Mouse (Mus musculus) CD4-positive helper T cell, adult 2 months (primary cell): Measurements from ENCODE around the gene Abhd10.
A peak's percentile ranks its signal among the peaks of the same experiment; 100 is the strongest.

Experiments
- DNase-seq: peaks from one replicate; pipeline ENCODE4 v3.0.0-alpha.2; 2012; ENCODE audit warnings: low read depth, missing footprints, low spot score

Abhd10 gene

DNA sequence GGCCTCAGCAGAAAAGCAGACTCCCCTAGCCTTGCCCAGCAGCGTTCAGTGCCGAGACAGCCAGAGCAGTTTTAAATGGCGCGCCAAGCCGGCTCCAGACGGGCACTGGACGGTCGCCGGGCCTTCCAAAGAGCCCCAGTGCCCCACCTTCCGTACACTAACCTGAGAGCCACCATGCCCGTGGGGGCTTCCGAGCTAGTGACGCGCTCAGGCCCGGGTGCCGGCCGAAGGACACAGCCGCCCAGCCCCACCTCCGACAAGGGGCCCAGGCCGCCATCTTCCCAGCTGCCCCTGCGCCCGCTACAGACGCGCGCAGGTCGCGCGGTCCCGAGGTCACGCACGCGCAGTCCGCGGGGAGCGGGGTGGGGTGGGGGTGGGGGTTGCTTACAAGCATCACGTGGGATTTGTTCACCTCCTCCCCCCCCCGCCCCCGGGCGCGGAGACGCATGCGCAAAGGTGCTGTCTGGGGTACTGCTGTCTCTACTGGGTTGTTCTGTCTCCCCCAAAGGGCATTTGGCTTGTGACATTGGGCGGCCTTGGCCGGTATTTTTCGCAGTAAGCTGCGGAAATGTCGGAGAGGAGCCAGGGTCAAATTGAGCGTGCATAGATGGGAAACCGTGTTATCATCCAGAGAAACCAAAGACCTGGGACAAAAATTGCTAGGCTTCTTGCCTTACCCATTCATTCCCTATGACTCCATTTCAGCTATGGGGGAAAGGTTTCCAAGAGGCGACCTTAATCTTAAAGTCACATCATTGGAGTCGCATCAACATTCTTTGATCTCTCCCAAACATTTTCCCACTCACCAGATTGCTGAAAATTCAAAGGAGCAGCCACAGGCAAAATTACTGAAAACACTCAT lies at the start of gene Abhd10:
Gene Abhd10 (minus strand): TSS at position 341 of the 862 bp plus-strand sequence.
- DNase-seq, result peak; percentile 96

DNA sequence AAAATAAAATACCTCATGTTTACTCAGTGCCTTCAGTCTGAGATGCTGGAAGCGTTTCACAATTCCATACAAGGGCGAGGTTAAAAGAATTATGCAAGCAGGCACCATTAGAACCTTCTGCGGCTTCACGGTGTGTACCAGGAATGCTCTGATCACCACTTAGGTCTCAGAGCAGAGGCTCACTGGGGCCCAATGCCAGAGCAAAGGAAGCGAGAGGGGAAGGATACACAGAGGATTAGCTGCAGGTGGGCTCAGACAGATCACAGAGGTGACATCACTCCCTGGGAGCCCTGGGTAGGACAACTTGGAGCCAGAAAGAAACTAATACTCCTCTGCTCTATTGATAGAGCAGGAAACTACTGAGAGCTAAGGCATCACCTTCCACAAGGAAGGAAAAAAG lies 48.5 kb upstream of the Abhd10 start:
- DNase-seq, result no peak

DNA sequence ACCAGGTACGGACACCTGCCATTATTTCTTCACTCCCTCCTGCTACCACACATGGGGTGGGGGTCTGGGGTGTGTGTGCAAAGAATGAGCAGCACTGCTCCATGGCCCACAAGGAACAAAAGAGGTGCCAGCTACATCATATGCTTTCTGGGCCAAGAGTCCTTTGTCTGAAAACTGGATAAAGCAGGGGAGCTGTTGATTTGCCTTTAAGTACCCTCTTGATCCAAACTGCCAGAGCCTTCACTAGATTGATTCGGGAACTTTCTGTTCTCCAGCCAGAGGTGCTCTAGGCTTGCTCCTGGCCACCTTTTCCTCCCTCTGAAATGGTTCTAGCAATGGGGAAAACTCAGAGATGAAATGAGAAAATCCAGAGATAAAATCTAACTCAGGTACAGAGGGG lies 46.6 kb upstream of the Abhd10 start:
- DNase-seq, result no peak

DNA sequence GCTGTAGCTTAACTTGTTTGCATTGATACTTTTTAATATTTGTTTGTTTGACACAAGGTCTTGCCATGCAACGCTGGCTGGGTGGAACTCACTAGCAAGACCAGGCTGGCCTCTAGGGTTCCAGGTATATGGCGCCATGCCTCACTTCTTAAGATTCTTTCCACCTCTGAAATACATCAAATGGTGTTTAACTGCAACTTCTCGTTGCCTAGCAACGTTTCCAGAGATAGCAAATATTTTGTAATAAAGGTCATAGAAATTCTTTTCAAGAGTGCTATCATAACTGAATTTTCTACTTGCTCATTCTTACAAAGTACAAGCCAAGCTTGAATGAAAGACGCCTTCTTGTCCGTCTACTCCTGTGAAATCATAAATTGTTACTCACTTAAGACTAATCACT lies 44.9 kb upstream of the Abhd10 start:
- DNase-seq, result no peak

DNA sequence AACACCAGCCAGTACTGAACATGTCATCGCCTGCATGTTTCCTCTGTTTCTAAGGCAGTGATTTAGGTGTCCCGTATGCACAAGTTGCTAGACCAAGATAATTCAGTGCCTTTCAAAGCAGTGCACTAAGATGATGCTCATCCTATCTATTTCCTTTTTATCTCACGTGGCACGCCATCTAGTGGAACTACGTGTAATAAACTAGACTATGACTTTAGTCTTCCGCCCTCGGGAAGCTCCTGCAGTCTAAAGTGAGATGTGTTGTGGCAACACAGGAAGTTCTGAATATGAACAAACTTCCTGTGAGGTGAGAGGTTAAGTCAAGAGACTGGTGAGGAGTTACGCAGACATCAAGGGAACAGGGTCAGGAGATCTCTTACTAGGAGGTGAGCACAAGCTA lies 43.9 kb upstream of the Abhd10 start:
- peak; percentile 81 for DNase-seq

DNA sequence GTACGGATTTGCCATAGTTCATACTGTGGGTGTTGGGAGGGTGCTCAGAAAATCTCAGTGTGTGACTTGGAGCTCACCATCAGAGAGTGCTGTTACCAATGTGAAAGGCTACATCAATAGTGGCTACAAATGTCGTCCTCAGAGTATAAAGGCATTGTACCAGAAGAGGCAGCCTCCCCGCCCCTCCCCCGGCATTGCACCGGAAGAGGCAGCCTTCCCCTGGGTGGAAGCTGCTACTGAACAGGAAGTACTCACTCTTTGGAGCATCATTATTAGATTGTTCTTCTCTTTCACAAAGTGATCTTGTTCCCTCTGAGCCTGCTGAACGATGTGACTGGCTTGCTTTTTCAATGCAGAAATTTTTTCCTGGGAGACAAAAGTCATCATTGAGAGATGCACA lies 37.2 kb upstream of the Abhd10 start:
- DNase-seq, result peak; percentile 20

DNA sequence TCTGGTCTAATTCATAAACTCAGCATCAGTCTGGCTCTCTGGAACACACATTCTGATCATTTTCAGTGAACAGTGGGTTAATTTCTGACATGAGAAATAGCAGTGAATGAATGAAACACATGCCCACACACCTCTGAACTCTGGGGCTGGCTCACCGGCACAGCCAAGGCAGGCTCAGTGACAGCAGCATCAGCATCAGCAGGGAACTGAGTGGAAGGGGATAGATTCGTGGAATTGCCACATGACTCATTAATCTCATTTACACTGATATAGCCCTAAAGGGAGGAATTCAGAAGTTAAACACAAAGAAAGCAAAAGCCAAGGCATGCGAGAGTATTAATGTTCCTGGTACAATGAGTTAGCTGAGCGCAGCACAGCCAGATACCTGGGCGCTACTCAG lies 32.1 kb upstream of the Abhd10 start:
- DNase-seq, result no peak

DNA sequence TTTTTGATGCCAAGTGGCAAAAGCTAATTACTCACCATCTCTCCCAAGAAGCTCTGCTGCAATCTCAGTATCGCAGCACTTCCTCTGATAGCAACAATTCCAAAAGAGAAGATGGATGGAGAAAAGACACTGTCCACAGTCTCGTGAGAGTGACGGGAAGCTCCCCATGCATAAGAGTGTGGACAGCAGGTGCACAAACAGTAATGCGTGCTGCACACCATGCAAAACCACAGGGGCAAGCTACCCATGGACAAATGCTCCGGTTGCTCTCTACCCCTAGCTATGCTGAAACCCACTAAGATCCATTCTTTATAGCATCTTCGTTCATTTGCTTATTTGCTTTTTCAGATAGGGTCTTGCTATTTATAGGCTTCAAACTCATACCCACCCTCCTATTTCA lies 28.2 kb upstream of the Abhd10 start:
- no peak for DNase-seq

DNA sequence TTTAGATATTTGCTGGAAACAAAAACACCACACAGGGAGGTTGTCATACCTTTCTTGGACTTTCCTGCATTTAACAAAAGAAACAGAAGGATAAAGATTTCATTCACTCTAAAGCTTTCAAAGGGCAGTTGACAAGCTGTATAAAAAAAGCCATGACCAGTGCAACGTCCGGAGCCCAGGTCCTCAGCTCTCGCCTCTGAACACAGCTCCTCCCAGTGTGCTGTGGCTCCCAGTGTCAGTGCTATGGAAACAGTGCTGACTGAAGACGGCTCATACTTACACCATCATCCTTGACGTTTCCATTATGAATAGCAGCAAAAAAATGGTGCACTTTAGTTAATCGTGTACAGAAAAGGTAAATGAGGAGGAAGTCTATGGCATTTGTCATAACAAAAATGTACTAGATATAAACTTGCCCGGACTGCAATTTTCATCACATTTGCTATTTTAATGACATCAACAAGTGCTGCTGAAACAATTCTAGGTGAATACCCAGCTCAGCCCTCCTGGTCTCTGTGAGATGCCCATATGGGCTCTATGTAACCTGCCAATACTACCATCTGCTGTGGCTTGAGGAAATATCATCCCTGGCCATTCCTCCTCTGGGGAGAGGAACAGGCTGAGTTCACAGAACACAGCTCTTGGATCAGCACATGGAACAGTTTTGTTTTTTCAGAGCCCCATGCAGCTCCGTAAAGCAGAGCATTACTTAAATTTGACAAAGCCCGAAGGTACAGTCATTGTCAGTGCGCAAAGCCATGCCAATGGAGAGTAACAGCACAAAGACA lies 25.3 kb upstream of the Abhd10 start:
- DNase-seq, result no peak

DNA sequence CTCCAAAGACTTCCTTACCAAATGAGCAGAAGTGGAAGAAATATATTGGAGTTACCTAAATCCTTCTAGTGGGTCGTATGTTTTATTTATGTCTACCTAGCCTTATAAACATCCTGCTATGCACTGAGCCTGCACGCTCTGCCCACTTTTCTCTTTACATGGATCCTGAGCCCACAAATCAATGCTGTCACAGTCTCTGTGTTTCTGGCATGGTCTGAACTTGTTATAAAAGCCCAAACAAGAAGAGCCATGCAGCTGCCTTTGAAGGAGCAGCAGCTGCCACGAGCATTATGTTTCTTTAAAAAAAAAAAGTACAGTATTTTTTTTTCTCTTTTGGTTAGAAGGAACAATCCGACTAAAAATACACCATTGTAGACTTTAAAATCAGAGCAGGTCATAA lies 24.7 kb upstream of the Abhd10 start:
- no peak for DNase-seq

DNA sequence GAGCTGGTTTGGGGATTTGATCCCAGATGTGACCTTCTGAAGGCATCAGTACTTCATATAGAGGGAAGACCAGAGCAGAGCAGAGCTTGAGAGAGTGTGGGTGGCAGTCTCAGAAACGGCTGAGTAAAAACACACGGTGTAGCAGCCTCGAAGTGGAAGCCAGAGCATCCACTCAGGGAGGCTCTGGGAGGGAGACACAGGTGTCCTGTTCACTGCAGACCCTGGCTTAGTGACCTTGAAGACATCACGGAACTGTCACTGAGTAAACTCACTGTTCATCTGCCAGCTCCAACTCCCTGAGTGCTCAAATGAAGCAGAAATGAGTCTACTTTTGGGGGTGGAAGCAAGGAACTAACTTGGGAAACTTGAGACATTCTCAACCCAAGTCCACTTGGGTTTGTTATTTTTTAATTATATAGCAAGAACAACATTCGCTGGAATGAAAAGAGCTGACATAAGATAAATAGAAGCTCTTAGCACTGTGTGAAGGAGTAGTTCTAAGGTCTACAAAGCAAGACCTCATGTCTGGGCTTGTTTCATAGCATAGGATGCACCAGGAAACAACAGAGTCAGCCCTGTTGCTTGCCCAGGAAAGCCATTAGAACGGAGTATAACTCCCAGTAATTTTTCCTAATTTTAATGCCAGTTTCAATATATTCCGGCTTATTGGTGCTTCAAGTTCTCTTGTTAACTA lies 23.2 kb upstream of the Abhd10 start:
- DNase-seq, result no peak

DNA sequence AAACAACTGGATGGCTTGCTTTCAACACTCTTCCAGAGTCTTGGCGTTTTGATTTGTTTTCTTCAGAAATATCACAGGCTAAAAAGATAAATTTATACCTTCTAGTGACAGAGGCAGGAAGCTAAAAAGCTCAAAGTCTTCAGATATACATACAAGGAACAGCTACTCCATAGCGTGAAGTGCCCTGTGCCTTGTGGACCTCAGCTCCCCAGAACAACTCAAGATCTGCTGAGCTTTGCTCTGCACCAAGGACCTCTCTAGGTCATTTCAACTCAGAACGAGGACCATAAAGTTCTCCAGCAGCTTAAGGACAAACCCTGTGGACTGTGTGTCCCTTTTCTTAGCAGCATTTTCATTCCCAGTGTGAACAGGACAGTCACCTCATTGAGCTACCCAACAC lies 22.3 kb upstream of the Abhd10 start:
- DNase-seq, result no peak

DNA sequence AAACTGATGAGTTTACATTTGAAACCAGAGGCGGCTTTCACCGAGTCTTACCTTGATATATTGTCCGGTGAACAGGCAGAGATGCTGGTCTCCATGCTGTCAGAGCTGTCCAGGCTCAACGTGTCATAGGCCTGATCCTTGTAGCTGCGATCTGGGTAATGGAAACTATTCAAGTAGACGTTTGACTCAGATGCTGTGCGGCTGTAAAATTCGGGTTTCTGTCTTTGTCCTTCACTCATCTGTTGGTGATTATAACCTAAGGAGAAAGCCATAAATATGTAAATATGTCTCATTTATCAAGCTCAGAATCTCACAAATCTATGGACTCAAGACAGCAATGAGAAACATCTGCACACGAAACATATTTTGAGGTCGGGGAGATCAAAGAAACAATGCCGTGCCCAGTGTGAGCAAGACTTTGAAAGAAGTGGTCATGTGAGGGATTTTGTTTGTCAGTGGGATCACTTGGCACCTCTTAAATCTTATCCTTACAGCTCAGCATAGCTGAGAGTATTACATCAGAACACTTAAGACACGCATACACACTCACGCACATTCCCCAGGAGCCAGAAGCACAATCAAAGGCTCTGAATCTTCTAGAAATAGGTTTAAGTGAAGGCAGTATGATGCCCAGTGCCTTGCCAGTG lies 20.2 kb upstream of the Abhd10 start:
- DNase-seq, result no peak

DNA sequence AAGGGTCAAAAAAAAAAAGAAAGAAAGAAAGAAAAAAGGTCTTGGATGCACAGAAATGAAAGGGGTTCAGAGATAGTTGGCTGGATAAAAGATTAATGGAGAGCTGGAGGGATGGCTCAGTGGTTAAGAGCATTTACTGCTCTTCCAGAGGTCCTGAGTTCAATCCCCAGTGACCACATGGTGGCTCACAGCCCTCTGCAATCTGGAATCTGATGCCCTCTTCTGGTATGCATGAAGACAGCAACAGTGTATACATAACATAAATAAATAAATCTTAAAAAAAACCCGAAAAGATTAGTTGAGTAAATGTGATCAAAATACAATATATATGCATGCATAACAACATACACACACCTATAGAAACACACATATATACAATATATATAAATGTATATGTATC lies 18.7 kb upstream of the Abhd10 start:
- DNase-seq, result no peak

DNA sequence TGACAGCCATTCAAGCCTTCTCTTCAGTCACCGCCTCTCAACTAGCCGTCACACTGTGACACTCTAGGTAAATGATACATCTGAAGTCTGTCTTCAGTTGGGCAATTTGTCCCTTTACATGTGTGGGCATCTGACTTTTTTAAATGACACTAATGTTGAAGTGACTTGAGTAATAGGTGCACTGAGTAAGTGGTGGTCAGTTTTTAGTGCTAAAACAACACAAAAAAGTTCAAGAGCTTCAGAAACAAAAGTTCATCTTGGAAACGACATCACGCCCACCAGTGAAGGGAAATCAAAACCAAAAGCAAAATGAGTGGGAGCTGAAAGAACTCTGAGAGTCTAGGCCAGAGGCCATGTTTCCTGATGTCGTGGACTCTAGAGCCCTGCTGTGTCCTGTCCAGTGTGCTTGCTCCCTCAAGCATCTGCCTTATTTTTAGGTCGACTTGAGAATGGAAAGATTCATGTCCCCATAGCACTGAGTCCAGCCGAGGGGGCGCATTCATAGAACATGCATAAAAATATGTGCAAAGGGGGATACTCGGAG lies 16.0 kb upstream of the Abhd10 start:
- peak; percentile 18 for DNase-seq

DNA sequence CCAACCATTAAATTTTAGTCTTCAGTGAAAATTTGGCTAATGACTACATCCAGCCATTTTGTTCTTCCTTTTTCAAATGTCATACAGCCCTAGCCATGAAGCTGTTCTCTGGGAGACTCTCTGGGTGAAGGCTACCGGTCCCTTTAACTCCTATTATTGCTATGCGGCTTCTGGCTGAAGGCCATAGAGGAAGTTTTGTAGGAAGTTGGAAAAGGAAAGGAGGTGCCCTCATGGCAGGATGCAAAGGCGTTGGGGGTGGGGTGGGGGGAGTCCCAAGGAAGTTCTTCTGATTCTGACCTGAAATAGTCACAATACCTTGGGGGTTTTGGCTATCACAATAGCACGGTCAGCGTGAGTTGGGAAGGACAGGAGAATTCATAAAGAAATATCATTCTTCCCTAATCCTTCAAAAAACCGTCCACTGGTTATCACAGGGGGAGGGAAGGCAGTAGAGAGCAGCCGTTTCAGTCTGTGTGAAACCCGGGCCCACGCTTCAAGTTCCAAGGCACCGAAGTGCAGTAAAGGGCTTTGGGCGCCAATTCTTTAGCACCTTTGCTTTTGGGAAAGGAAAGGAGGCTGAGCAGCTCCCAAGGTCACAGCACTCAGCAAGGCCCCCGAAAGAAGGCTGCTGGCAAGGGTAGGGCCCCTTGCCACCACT lies 14.8 kb upstream of the Abhd10 start:
- DNase-seq, result no peak

DNA sequence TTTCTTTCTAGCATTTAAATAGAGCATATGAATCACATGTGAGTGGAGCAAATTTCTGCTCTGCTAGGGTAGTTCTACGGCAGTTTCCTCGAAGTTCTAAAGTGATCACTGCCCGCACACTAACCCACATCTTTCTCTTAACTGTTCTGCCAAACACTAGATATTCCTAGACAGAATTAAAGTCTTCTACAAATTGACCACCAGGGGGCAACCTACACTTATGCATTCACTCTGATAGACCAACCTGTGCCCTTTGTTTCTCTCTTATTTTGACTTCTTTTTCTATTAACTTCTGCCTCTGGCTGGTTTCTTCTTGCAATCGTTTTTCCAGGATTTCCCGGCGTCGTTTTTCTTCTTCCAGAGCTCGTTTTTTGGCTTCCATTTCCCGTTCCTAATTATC lies 14.1 kb upstream of the Abhd10 start:
- DNase-seq, result peak; percentile 70

DNA sequence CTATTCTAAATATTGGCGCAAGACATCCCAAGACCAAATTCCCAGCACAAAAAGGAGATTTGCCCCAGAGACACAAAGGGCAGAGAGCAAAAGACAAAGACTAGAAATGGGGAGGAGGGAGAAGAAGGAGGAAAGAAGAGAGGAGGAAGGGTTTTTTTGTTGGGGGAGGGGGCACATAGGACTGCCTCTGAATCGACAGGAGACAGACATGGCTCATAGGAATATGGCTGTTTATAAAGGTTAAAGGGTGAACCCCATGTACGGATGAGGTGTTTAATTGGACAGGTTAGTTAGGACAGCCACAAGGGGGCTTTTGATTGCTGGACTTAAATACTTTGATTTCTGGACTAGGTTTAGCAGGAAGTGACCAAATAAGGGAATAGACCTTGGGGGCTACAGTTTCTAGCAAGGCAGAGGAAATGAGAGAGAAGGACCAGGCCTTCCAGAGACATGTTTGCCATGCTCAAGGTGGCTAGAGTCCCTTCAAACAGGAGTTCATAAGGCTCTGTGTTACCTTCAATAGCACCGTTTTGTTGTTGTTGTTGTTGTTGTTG lies 913 bp upstream of the Abhd10 start:
- DNase-seq, result no peak

DNA sequence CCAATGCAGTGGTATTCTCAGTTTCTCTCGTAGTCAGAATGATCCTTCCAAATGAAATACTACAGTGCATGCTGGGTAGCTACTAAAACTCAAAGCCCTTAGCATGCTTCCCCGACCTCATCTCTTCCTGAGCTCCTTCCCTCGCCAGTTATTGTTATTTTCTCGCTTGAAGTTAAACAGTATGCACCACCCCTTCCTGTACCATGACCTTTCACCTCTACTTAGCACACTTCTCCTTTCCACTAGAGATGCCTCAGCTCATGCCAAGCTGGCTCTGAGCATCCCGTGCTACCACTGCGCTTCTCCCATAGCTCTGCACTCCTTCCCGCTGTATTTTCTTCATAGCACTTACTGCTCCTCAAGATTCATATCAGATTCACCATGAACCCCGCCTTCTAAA lies 4.9 kb downstream of the Abhd10 start:
- DNase-seq, result no peak

DNA sequence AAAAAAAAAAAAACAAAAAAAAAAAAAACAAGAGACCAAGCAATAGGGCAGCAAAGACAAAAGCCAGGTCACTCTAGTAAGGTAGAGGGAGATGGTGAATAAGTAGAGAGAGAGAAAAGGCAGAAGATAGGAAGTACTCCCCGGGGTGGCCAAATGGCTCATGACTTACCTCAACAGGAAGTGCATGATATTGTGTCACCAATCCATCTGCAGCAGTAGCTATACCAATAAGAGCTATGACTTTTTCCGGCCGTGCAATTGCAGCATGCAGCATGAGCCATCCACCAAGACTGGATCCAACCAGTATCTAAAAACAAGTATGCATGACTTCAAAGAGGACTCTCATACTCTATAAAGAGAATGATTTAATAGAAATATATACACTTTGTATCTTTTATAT lies 6.0 kb downstream of the Abhd10 start:
- DNase-seq, result no peak

DNA sequence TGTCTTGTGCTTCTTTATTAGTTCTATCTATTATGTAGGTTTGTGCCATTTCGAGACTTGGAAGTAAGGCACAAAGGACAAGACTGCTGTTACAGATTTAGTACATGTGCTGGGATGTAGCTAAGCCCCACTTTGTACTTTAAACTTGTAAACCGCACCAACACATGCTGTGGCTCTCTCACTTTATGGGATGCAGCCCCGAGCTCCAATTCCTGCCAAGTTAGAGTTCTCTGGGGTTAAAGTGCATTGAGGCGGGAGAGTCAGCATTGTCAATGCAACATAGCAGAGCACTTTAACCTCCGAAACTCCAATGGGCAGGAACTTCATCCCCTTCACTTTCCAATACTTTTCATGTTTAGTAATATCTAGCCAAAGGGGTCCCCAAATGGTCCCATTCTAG lies 13.6 kb downstream of the Abhd10 start:
- no peak for DNase-seq
